Mouse (Mus musculus): ENCODE data around the gene Ppp1r1b. TPM values are rescaled to one million over a fixed set of nuclear protein-coding genes. Genes with fewer than 3 reads are reported as not detected.

Gene Ppp1r1b
- 69.7 and 72.4 TPM in 2 replicates for polyA plus RNA-seq (2015; fragmentation: Nextera tagmentation; extraction: Ambion mirVana)

DNA sequence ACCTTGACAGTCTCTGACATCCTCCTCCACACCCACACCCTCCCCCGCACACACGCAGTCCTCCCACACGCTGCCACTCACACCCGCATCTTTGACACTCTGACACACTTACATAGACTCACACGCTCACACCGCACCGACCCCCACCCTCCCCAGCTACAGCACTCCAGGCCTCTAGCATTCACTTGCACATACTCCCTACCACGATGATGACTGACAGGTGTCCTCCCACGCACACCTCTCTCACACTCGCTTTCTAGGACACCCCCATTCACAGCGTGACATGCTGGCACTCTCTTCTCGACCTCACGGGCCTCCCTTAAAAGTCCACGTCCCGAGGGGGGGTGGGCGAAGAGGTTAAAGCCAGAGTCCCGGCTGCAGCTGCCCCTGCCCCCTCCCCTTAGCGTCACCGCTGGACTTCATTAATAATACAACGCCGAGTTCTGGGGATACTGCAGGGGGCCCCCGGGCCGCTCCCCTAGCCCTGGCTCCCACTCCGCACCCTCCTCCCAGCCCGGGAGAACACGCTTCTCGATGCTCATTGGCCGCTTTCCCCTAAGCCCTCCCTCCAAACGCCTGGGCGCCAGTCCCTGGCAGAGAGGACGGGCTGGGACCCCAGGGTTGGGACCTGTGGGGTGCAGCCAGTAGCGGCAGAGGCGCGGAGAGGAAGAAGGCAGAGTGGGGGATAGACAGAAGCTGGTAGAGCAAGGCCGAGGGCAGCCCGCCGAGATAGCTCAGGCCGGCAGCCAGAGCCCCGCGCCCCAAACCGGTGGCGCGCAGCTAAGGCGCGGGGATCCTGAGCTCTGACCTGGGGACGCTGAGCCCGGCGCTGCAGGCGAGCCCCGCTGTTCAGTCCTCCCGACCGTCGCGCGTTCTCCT lies at the start of gene Ppp1r1b:
TSS of gene Ppp1r1b (plus strand) at position 322 of the 879 bp plus-strand sequence.
- under 1% methylated on average over 55 of the region's 55 CpGs for WGBS
- peak; percentile 84 for ATAC-seq
- peak within 1 kb of the TSS; percentile 66 for H3K4me3 ChIP-seq (replicated peaks; ENCODE audit: low read length)

DNA sequence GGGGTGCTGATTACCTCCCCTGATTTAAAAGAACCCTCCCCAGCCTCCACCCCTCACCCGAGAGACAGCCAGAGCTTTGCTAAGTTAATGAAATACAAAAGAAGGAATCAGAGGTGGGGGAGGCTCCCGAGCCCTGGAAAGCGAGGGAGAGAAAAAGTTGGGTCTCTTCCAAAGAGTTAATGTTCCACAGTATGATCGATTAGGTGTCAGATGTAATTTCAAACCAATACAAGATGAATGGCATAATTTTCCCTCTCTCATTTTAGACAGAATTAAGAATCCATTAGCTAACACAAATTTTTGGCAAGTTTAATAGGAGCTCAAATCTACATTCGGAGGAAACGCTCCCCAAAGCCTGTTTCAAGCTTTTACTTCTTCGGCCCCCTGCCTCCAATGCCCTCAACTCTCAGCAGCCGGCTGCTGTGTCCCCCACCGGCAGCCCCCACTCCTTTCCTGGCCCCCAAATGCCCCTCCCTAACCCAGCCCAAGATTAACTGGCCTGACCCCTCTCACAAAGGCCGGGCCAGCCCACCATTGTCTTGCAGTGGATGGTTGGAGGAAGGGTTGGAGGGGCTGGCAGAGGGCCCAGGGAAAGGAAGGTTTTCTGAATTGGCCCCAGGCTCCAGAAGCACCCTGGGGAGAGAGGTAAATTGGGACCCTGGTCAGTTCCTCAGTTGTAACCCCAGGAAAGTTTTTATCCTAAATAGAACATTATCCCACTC lies 49.6 kb upstream of the Ppp1r1b start:
- Histone ChIP-seq H3K9me3 (ENCODE audit: control insufficient read depth, low read length) (no peaks in the 10 kb centered on the region), H3K27ac (ENCODE audit: low read length) (no peak overlapping the region), H3K27me3 (replicated peaks; ENCODE audit: control insufficient read depth, insufficient read depth, low read length) (no peaks in the 10 kb centered on the region), H3K4me3 (replicated peaks; ENCODE audit: low read length) (no peak overlapping the region), H3K9ac (replicated peaks; ENCODE audit: low read depth, low read length) (no peak overlapping the region), H3K36me3 (ENCODE audit: control insufficient read depth, insufficient read depth) (no peaks in the 10 kb centered on the region), H3K4me2 (ENCODE audit: low read length) (no peak overlapping the region), H3K4me1 (replicated peaks; ENCODE audit: control insufficient read depth, insufficient read depth, low read length) (peaks cover 43% of the 10 kb centered on the region)
- ATAC-seq, result no peak
- 3% methylated on average over 10 of the region's 10 CpGs for WGBS

More for the DNA sequence above, at the start of gene Ppp1r1b:
- Histone ChIP-seq H3K27ac (ENCODE audit: low read length) (no peak within 1 kb of the TSS), H3K9ac (replicated peaks; ENCODE audit: low read depth, low read length) (peak within 1 kb of the TSS; percentile 68), H3K27me3 (replicated peaks; ENCODE audit: control insufficient read depth, insufficient read depth, low read length) (peaks cover 42% of the 10 kb centered on the region), H3K36me3 (ENCODE audit: control insufficient read depth, insufficient read depth) (no peaks in the 10 kb centered on the region), H3K4me2 (ENCODE audit: low read length) (peak within 1 kb of the TSS; percentile 81), H3K4me1 (replicated peaks; ENCODE audit: control insufficient read depth, insufficient read depth, low read length) (peaks cover 30% of the 10 kb centered on the region), H3K9me3 (ENCODE audit: control insufficient read depth, low read length) (no peaks in the 10 kb centered on the region)

DNA sequence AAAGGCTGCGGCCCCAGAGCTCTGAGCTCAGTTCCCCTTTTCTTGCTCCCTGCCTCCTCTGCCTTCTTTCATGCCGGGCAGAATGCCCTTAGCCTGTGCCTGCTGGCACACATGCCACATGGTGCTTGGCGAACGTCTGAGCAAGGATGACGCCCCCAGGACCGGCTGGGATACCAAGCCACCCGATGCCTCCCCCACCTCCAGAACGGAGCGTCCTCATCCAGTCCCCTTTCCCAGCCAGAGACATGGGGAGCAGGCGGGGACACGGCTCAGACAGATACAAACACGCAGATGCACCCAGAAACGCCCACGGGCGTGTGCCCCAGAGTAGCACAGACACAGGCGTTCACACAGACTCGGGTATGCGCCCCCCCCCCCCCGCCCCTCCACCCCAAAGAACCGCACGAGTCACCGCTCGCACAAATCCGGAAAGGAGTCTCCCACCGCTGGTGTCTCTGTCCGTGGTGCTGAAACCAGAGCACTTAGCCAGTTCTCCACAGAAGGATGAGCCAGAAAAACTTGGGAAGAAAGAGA lies 34.3 kb upstream of the Ppp1r1b start:
- Histone ChIP-seq H3K27me3 (replicated peaks; ENCODE audit: control insufficient read depth, insufficient read depth, low read length) (peaks cover 18% of the 10 kb centered on the region), H3K4me3 (replicated peaks; ENCODE audit: low read length) (peak overlapping the region; percentile 20), H3K36me3 (ENCODE audit: control insufficient read depth, insufficient read depth) (no peaks in the 10 kb centered on the region), H3K4me2 (ENCODE audit: low read length) (peak overlapping the region; percentile 42), H3K9me3 (ENCODE audit: control insufficient read depth, low read length) (no peaks in the 10 kb centered on the region), H3K4me1 (replicated peaks; ENCODE audit: control insufficient read depth, insufficient read depth, low read length) (peaks cover 34% of the 10 kb centered on the region), H3K27ac (ENCODE audit: low read length) (peak overlapping the region; percentile 72), H3K9ac (replicated peaks; ENCODE audit: low read depth, low read length) (peak overlapping the region; percentile 37)
- WGBS, result under 1% methylated on average over 26 of the region's 26 CpGs
- peak; percentile 41 for ATAC-seq

DNA sequence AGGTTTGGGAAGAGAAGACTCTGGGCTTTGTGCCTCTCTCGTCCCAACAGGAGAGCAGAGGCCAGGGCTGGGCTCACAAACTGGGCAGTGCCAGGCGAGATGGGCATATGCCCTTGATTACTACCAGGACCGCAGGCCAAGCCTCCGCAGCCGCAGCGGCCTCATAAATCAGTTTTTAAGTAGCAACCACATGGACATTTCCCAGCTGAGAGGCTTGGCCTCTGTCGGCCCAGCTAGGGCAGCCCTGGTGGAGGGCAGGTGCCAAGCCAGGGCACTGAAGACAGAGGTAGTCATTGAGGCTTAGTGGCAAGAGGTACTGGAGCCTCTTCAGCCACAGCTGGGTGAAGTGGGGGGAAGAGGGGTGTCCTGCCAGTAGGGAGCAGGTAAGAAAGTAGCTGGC lies 30.7 kb upstream of the Ppp1r1b start:
- Histone ChIP-seq H3K9me3 (ENCODE audit: control insufficient read depth, low read length) (no peaks in the 10 kb centered on the region), H3K27me3 (replicated peaks; ENCODE audit: control insufficient read depth, insufficient read depth, low read length) (peaks cover 25% of the 10 kb centered on the region), H3K4me3 (replicated peaks; ENCODE audit: low read length) (peak overlapping the region; percentile 7; the same call in 1 of the 2 replicates), H3K4me2 (ENCODE audit: low read length) (peak overlapping the region; percentile 36), H3K36me3 (ENCODE audit: control insufficient read depth, insufficient read depth) (no peaks in the 10 kb centered on the region), H3K4me1 (replicated peaks; ENCODE audit: control insufficient read depth, insufficient read depth, low read length) (peaks cover 60% of the 10 kb centered on the region), H3K9ac (replicated peaks; ENCODE audit: low read depth, low read length) (peak overlapping the region; percentile 27; the same call in 1 of the 2 replicates), H3K27ac (ENCODE audit: low read length) (peak overlapping the region; percentile 97)
- 2% methylated on average over 7 of the region's 7 CpGs for WGBS
- ATAC-seq, result no peak

DNA sequence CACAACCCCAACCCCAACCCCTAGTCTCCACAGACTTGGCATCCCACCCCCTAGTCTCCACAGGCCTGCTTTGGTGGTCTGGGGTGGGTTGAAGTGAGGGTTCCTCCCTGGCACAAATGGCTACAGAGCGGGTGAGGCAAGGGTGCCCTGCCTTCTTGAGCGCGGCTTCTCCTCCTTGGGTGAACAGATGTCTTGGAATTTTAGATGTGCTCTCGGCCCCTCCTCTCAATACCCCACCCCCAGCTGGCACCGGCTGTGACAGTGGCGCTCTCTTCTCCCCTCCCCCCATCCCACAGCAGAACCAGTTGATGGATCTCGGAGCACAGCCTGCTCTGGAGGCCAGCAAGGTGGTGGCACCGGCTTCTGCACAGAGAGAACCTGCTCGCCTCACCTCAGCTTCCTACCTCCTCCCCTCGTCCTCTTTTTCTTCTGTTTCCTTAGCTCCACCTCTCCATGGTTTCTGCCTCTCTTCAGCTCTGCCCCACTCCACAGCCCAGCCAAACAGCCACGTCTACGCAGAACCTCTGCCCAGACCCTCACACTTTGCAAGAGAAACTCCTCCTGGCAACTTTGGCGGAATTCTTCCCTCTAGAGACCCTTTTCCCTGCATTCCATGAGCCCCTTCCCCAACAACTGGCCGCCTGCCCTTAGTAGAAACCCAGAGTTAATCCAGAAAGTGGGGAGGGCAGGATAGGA lies 29.6 kb upstream of the Ppp1r1b start:
- WGBS, result under 1% methylated on average over 14 of the region's 14 CpGs
- peaks cover 31% of the 10 kb centered on the region for H3K27me3 ChIP-seq (replicated peaks; ENCODE audit: control insufficient read depth, insufficient read depth, low read length)
- H3K27ac ChIP-seq (ENCODE audit: low read length), result peak overlapping the region; percentile 97
- H3K4me1 ChIP-seq (replicated peaks; ENCODE audit: control insufficient read depth, insufficient read depth, low read length), result peaks cover 68% of the 10 kb centered on the region
- peak; percentile 39 for ATAC-seq
- no peaks in the 10 kb centered on the region for H3K36me3 ChIP-seq (ENCODE audit: control insufficient read depth, insufficient read depth)
- peak overlapping the region; percentile 30 for H3K9ac ChIP-seq (replicated peaks; ENCODE audit: low read depth, low read length)
- no peaks in the 10 kb centered on the region for H3K9me3 ChIP-seq (ENCODE audit: control insufficient read depth, low read length)
- peak overlapping the region; percentile 18 for H3K4me3 ChIP-seq (replicated peaks; ENCODE audit: low read length)
- peak overlapping the region; percentile 41 for H3K4me2 ChIP-seq (ENCODE audit: low read length)

DNA sequence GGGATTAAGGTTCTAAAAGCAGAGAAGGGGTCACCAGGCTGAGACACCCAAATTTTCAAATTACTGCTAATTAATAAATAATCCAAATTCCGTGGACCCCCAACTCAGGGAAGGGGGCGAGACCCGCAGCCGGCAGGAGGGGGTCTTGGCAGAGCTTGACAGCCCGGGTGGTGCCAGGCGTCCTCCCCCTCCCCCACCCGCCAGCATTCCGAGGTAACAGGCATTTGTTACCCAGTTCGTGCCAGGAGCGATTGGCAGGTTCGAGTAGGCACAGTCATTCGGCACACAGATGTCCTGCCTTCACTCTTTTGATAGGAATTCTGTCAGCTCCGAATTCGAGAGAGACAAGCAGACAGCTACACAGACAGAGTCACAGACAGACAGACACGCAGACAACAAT lies 29.1 kb upstream of the Ppp1r1b start:
- Histone ChIP-seq H3K4me3 (replicated peaks; ENCODE audit: low read length) (peak overlapping the region; percentile 18; the same call in 1 of the 2 replicates), H3K27ac (ENCODE audit: low read length) (peak overlapping the region; percentile 97), H3K9me3 (ENCODE audit: control insufficient read depth, low read length) (no peaks in the 10 kb centered on the region), H3K36me3 (ENCODE audit: control insufficient read depth, insufficient read depth) (no peaks in the 10 kb centered on the region), H3K27me3 (replicated peaks; ENCODE audit: control insufficient read depth, insufficient read depth, low read length) (peaks cover 36% of the 10 kb centered on the region), H3K4me2 (ENCODE audit: low read length) (peak overlapping the region; percentile 41), H3K4me1 (replicated peaks; ENCODE audit: control insufficient read depth, insufficient read depth, low read length) (peaks cover 68% of the 10 kb centered on the region), H3K9ac (replicated peaks; ENCODE audit: low read depth, low read length) (peak overlapping the region; percentile 30; the same call in 1 of the 2 replicates)
- ATAC-seq, result peak; percentile 56
- under 1% methylated on average over 15 of the region's 15 CpGs for WGBS

DNA sequence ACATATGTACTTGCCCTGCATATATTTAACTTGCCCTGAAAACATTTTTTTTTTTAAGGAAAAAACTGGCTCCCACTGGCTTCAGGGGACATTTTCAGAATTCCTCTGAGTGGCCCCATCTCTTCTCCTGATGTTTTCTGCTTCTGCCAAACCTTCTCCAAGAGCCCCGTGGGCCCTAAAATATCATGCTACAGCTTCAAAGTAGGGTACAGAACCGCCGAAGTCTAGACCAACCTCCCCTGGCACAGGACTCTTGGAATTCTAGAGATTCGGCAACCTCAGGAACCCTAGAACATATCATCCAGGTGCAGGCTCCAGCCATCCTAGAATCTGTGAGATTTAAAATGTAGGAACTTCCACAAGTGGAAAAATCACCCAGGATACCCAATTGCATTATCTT lies 28.7 kb upstream of the Ppp1r1b start:
- WGBS, result 9% methylated on average over 4 of the region's 4 CpGs
- peak overlapping the region; percentile 97 for H3K27ac ChIP-seq (ENCODE audit: low read length)
- H3K4me2 ChIP-seq (ENCODE audit: low read length), result peak overlapping the region; percentile 41; the same call in 1 of the 2 replicates
- H3K36me3 ChIP-seq (ENCODE audit: control insufficient read depth, insufficient read depth), result no peaks in the 10 kb centered on the region
- no peak overlapping the region for H3K9ac ChIP-seq (replicated peaks; ENCODE audit: low read depth, low read length)
- no peak overlapping the region for H3K4me3 ChIP-seq (replicated peaks; ENCODE audit: low read length)
- H3K27me3 ChIP-seq (replicated peaks; ENCODE audit: control insufficient read depth, insufficient read depth, low read length), result peaks cover 39% of the 10 kb centered on the region
- no peak for ATAC-seq
- no peaks in the 10 kb centered on the region for H3K9me3 ChIP-seq (ENCODE audit: control insufficient read depth, low read length)
- H3K4me1 ChIP-seq (replicated peaks; ENCODE audit: control insufficient read depth, insufficient read depth, low read length), result peaks cover 68% of the 10 kb centered on the region

DNA sequence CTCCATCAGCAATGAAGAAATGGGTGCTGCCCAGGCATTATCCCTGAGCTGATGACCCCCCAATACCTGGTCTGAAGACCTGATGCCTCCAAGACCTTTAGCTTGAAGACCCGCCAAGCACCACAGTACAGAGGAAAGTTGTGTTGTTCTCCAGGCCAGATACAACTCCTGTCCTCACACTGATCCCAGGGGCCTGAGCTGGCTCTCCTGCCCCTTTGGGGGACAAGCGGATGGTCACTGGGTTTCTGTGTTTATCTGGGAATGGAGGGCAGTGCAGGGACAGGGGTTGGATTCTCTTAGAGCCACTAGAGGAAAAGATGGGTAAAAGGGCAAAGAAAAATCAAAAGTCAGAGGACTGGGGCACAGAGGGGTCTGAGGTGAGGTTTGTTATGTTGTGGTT lies 28.3 kb upstream of the Ppp1r1b start:
- Histone ChIP-seq H3K4me2 (ENCODE audit: low read length) (peak overlapping the region; percentile 75), H3K9ac (replicated peaks; ENCODE audit: low read depth, low read length) (peak overlapping the region; percentile 24; the same call in 1 of the 2 replicates), H3K4me1 (replicated peaks; ENCODE audit: control insufficient read depth, insufficient read depth, low read length) (peaks cover 69% of the 10 kb centered on the region), H3K27me3 (replicated peaks; ENCODE audit: control insufficient read depth, insufficient read depth, low read length) (peaks cover 43% of the 10 kb centered on the region), H3K27ac (ENCODE audit: low read length) (peak overlapping the region; percentile 97), H3K4me3 (replicated peaks; ENCODE audit: low read length) (no peak overlapping the region), H3K36me3 (ENCODE audit: control insufficient read depth, insufficient read depth) (no peaks in the 10 kb centered on the region), H3K9me3 (ENCODE audit: control insufficient read depth, low read length) (no peaks in the 10 kb centered on the region)
- ATAC-seq, result no peak
- WGBS, result 3% methylated on average over 2 of the region's 2 CpGs

Measured in forebrain, embryonic 16.5 days (tissue).